Mouse (Mus musculus): ENCODE measurements around the gene Zmat5. TPM values are rescaled to one million over a fixed set of nuclear protein-coding genes. Genes with fewer than 3 reads are reported as not detected.
"Not testable (repeated sequence)": the region's sequence is repeated elsewhere in the genome, so short reads cannot be mapped to it uniquely, and the experiment has no call there.

Zmat5 gene
- polyA plus RNA-seq, 1 experiment, result 40.2 TPM

DNA sequence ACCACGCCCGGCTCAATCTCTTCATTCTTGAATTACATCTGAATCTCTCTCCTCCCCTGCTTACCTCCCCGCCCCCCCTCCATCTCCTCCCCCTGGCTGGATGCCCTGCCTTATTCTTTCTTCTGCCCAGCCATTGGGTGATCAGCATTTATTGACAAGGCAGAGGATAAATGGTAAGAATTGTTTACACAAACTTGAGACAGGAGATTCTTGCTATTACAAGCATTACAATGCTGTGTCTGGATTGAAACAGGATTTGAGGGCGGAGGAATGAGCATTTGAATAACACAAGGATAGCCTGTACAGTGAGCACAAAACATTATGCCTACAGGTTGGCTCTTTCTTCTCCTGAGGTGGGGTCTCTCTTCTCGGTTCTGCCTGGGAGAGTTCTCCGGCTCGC lies 14.1 kb upstream of the Zmat5 start:
- no peak for DNase-seq (ENCODE audit: low read depth)
- TF ChIP-seq CTCF (IDR thresholded peaks at IDR 0.05; ENCODE audit: borderline replicate concordance, extremely low read depth, insufficient read depth, insufficient read length) (no peak), POLR2A (IDR thresholded peaks at IDR 0.05; ENCODE audit: borderline replicate concordance, extremely low read depth, insufficient read depth, insufficient read length, poor library complexity, severe bottlenecking) (no peak)

DNA sequence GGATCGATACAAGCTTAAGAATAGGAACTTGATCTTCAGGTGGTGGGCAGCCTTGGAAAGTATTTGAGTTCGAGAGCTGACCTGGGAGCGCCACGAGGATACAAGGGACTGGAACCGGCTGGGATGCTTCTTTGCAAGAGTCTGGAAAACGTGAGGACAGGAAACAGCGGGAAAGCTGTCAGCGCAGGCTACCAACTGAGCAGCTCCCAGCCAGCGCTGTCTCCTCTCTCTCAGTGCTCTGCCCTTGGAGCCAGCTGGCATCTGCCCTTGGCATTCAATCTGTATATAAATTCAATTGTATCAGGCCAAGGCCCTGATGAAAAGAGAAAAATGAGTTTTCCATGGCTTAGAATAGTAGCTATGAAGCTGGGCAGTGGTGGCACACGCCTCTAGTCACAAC lies 13.3 kb upstream of the Zmat5 start:
- no peak for TF ChIP-seq POLR2A (IDR thresholded peaks at IDR 0.05; ENCODE audit: borderline replicate concordance, extremely low read depth, insufficient read depth, insufficient read length, poor library complexity, severe bottlenecking)
- TF ChIP-seq CTCF (IDR thresholded peaks at IDR 0.05; ENCODE audit: borderline replicate concordance, extremely low read depth, insufficient read depth, insufficient read length), result no peak
- peak; percentile 36 for DNase-seq (ENCODE audit: low read depth)

DNA sequence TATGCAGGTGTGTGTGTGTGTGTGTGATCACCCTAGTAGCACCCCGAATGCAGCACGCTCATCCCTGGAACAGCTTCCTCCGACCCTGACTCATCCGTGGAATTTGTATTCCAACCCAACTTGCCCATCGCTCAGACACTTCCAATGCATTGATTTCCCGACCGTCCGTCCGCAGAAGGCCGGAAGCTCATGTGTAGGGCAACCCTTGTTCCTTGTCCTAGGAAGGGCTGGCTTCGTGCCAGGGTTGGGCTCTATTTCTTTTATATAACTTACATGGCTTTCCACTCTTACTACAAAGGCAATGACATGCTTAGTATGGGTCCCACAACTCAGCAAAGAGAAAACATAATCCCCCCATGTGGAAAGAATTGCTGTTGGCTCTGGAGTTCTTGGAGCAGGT lies 12.3 kb upstream of the Zmat5 start:
- DNase-seq (ENCODE audit: low read depth), result no peak
- TF ChIP-seq CTCF (IDR thresholded peaks at IDR 0.05; ENCODE audit: borderline replicate concordance, extremely low read depth, insufficient read depth, insufficient read length), result no peak
- TF ChIP-seq POLR2A (IDR thresholded peaks at IDR 0.05; ENCODE audit: borderline replicate concordance, extremely low read depth, insufficient read depth, insufficient read length, poor library complexity, severe bottlenecking), result no peak

DNA sequence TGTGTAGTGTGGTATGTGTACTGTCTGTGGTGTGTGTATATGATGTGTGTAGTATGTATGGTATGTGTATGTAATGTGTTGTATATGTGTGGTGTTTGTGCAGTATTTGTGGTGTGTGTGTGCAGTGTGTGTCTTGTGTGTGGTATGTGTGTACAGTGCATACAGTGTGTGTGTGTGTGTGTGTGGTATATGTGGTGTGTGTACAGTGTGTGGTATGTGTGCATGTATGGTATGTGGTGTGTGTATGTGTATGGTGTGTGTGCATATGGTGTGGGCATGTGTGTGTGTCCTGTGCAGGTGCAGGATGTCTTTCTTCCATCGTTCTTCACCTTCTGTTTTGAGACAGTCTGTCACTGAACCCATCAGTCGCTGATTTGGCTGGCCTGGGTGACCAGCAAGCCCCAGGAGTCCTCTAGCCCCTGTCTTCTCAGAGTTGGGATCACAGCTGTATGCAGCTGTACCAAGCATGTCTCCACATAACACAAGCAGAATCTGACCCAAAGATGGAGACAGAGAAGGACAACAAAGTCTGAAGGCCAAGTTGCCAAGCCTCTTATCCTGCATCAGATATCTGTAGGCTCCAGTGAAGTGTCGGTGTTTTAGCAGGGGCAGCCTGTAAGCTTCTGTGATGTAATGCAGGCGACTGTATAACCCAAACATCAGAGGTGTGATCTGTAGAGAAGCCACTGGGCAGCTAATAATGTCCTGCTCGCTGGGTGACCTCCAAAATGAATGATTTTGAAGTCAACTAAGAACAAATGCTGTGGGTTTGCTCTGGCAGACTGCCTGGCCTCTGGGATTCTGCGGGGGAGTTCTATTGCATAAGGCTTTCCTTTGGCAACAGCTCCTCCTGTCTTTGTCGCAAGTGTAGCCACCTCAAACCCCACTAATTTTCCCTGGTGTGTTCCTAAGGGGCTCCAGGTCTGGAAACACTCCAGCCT lies 7.2 kb upstream of the Zmat5 start:
- peak; percentile 31 for DNase-seq (ENCODE audit: low read depth)

DNA sequence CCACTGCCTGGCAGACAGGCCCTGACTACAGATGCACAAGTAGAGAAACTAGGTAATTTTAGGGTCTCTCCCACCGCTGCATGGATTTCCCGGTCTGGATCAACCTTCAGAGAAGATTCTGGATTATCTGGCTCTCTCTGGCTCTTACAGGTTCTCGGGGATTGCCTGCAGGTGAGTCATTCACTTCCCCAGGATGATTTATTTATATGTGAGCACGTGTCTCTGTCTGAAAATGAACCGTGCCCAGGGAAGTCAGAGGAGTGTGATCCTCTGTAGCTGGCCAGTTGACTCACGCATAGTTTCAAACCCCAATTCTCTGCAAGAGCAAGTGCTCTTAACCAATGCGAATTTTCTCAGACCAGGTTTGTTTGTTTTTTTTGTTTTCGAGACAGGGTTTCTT lies 3.8 kb upstream of the Zmat5 start:
- TF ChIP-seq CTCF (IDR thresholded peaks at IDR 0.05; ENCODE audit: borderline replicate concordance, extremely low read depth, insufficient read depth, insufficient read length) (no peak), POLR2A (IDR thresholded peaks at IDR 0.05; ENCODE audit: borderline replicate concordance, extremely low read depth, insufficient read depth, insufficient read length, poor library complexity, severe bottlenecking) (no peak)
- no peak for DNase-seq (ENCODE audit: low read depth)

More for the DNA sequence above, 7.2 kb upstream of the Zmat5 start:
- TF ChIP-seq CTCF (IDR thresholded peaks at IDR 0.05; ENCODE audit: borderline replicate concordance, extremely low read depth, insufficient read depth, insufficient read length) (peak; percentile 22; the same call in 1 of the 2 replicates), POLR2A (IDR thresholded peaks at IDR 0.05; ENCODE audit: borderline replicate concordance, extremely low read depth, insufficient read depth, insufficient read length, poor library complexity, severe bottlenecking) (no peak)

DNA sequence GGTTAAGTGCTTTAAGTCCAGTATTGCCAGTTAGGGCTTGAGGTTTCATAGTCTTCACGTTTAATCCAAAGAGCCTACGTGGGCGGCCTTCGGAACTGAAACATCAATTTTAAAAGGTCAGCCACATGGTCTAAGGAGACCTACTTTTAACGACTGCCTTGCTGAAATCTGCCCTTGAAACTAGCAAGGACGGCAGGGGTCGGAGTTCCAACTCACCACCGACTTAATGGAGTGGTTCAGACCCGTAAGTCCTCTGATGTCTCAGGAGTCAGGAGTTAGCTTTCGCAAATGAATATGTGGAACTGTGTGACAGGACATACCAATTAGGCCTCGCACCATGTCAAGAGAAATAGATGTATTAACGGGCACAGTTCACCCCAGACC lies 798 bp upstream of the Zmat5 start:
- DNase-seq (ENCODE audit: low read depth), result no peak
- TF ChIP-seq CTCF (IDR thresholded peaks at IDR 0.05; ENCODE audit: borderline replicate concordance, extremely low read depth, insufficient read depth, insufficient read length) (no peak), POLR2A (IDR thresholded peaks at IDR 0.05; ENCODE audit: borderline replicate concordance, extremely low read depth, insufficient read depth, insufficient read length, poor library complexity, severe bottlenecking) (no peak)

DNA sequence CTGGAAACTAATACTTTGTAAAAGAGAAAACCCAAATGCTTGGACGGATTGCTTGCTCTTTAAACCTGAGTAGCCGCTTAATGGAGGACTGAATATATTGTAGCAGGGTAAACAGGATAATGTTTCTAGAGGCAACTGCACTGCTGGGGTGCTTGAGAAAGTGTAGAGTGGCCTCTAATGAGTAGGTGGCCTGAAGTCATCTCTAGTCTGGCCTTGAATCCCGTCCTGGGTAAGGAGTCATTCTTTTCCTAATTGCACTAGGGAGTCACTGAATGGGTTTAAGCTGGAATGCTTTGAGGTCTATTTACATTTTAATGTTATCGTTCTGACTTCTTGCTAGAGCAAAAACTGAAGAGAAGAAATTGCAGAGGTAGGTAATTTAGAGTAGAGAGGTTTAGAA lies 700 bp downstream of the Zmat5 start:
- no peak for DNase-seq (ENCODE audit: low read depth)
- TF ChIP-seq POLR2A (IDR thresholded peaks at IDR 0.05; ENCODE audit: borderline replicate concordance, extremely low read depth, insufficient read depth, insufficient read length, poor library complexity, severe bottlenecking), result no peak
- no peak for TF ChIP-seq CTCF (IDR thresholded peaks at IDR 0.05; ENCODE audit: borderline replicate concordance, extremely low read depth, insufficient read depth, insufficient read length)

DNA sequence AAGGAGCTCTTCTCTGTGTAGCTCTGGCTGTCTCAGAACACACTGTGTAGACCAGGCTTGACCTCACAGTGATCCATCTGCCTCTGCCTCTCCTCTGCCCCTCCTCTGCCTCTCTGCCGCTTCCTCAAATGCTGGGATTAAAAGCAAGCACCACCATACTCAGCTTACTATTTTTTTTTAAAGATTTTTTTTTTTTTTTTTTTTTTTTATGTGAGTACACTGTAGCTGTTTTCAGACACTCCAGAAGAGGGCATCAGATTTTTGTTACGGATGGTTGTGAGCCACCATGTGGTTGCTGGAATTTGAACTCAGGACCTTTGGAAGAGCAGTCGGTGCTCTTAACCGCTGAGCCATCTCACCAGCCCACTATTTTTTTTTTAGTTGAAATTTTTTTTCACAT lies 5.7 kb downstream of the Zmat5 start:
- DNase-seq (ENCODE audit: low read depth), result not testable (repeated sequence)

DNA sequence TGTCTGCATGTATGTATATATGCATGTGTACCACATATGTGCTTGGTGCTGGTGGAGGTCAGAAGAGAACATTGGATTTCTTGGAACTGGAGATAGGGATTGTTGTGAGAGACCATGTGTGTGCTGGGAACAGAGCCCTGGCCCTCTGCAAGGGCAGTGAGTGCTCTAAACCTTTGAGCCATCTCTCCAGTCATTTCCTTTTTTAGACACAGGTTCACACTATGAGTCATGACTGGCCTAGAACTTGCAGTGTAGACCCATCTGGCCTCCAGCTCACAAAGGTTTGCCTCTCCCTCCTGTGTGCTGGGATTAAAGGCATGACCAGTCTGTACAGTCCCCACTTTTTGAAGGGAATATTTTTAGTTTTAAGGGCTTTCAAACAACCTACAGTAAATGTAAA lies 8.3 kb downstream of the Zmat5 start:
- no peak for TF ChIP-seq POLR2A (IDR thresholded peaks at IDR 0.05; ENCODE audit: borderline replicate concordance, extremely low read depth, insufficient read depth, insufficient read length, poor library complexity, severe bottlenecking)
- TF ChIP-seq CTCF (IDR thresholded peaks at IDR 0.05; ENCODE audit: borderline replicate concordance, extremely low read depth, insufficient read depth, insufficient read length), result no peak
- no peak for DNase-seq (ENCODE audit: low read depth)

DNA sequence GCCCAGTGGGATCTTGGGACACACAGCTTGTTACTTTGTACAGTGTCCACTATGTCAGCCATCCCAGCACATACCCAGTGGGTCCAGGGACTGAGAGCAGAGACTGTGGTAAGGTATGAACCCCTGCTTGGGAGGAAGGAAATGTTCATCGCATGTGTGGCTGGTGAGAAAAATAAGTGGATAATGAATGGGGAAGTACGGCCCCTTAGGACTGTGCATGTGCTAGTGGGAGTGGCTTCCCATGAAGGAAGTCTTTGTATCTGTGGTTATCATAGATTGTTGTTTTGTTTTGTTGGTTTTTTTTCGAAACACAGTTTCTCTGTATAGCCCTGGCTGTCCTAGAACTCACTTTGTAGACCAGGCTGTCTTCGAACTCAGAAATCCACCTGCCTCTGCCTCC lies 10.2 kb downstream of the Zmat5 start:
- TF ChIP-seq CTCF (IDR thresholded peaks at IDR 0.05; ENCODE audit: borderline replicate concordance, extremely low read depth, insufficient read depth, insufficient read length) (no peak), POLR2A (IDR thresholded peaks at IDR 0.05; ENCODE audit: borderline replicate concordance, extremely low read depth, insufficient read depth, insufficient read length, poor library complexity, severe bottlenecking) (no peak)
- no peak for DNase-seq (ENCODE audit: low read depth)

DNA sequence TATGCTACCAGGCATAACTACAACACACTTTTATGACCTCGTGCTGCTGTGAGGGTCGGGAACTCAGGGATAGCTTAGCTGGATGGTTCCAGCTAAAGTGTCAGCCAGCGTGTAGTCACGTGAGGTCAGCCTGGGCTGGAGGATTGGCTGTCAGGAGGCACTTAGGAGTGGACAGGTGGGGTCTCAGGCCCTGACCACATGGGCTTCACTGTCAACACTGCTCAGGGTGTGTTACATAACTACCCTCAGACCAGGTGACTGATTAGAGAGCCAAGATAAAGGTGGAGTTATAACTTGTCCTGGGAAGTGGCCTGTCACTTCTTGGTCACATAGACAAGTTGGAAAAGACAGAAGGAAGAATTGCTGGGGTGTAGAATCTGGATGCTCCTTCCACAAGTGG lies 11.1 kb downstream of the Zmat5 start:
- DNase-seq (ENCODE audit: low read depth), result no peak

DNA sequence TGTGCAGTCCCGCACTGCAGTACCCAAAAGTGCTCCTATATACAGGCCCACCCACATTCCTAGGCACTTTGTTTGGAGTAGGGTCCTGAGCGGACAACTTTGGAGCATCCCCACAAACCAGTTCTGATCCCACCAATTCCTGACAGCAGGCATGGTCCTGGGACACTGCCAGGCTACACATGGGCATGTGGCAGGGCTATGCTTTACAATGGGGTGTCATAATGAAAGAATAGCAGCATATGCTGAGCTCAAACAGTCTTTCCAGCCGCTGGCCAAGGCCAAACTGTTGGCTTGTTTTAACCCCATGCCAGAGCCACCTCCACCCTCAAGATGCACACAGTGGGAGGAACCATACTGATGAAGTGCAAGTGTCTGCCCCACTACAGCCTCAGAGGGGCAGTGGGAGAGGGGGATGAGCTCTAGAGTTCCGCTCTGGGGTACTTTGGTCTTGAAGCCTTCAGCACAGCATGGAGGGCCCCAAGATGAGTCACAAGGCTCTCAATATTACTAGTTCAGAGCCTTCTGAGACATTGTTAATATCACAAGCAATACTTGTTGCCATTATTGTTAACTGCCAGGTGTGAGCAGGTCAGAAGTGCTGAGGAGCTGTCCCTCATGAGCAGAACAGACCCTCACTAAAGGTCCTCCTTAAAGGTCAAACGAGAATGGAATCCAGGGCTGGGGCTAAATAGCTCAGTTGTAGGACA lies 12.2 kb downstream of the Zmat5 start:
- TF ChIP-seq POLR2A (IDR thresholded peaks at IDR 0.05; ENCODE audit: borderline replicate concordance, extremely low read depth, insufficient read depth, insufficient read length, poor library complexity, severe bottlenecking), result no peak
- TF ChIP-seq CTCF (IDR thresholded peaks at IDR 0.05; ENCODE audit: borderline replicate concordance, extremely low read depth, insufficient read depth, insufficient read length), result no peak
- DNase-seq (ENCODE audit: low read depth), result peak; percentile 20

More for the DNA sequence above, 11.1 kb downstream of the Zmat5 start:
- TF ChIP-seq POLR2A (IDR thresholded peaks at IDR 0.05; ENCODE audit: borderline replicate concordance, extremely low read depth, insufficient read depth, insufficient read length, poor library complexity, severe bottlenecking) (no peak), CTCF (IDR thresholded peaks at IDR 0.05; ENCODE audit: borderline replicate concordance, extremely low read depth, insufficient read depth, insufficient read length) (no peak)

Data from brain, embryonic 14.5 days (tissue).